Mouse (Mus musculus) heart, adult 18-20 months (tissue): ENCODE results near the gene Fam71e1. TPM values are rescaled to one million over a fixed set of nuclear protein-coding genes. Genes with fewer than 3 reads are reported as not detected.

Source experiments
- DNase-seq, 2 experiments: peaks; one replicate each; pipeline ENCODE4 v3.0.0; 2021 to 2022; ENCODE audit warnings: mixed read lengths in 1 of 2
- total RNA-seq, 2 experiments: library from RNA; stranded (reverse); gene quantifications; 2 replicates each; pipeline ENCODE4 v1.2.3; 2021

The Fam71e1 gene
- total RNA-seq, 2 experiments from 2014 or later: 1.6 to 4.3 TPM

DNA sequence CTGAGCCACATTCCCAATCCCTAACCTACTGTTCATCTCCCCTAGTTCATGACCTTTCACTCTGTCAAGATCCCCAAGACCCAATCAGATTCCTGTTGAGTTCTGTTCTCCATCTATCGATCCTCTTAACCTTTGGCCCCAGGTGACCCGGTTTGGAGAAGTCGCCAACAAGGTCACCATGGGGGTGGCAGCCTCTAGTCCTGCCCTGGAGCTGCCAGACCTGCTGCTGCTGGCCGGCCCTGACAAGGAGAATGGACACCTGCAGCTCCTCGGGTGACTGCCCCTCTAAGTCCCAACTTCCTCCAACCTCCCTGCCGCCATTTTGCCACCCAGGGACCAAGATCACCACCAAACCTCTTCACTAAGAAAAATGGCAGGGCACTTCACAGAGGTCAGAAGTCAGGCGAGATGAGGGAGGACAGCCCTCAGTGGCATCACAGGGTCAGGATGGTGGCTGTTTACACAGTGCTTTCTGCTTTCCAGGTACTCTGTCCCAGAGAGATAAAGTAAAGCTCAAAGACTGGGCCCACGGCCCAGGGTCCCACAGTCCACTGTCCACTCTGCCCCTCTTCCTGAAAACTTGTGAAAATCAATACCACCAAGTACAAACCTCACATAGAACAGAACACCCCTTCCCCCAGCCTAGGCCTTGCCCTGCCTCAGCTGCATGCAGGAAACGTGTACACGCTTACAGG, 1.1 kb downstream of the Fam71e1 start:
- DNase-seq: no peak

DNA sequence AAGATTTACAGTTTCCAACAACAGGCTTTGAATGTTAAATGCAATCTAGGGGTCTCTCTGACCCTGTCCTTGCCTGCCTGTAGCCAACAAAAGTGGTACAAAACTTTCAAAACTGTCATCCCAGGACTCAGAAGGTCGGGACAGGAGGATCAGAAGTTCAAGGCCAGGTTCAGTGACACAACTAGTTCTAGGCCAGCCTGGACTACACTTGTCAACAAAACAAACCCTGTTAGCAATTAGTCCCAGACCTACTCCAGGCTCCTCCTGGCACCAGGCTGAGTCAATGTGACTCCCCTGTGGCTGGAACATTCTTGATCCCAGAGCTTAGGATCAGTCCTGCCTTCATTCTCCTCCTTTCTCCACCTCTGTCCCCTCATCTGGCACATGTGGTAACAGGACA, 2.5 kb downstream of the Fam71e1 start:
- DNase-seq: no peak

DNA sequence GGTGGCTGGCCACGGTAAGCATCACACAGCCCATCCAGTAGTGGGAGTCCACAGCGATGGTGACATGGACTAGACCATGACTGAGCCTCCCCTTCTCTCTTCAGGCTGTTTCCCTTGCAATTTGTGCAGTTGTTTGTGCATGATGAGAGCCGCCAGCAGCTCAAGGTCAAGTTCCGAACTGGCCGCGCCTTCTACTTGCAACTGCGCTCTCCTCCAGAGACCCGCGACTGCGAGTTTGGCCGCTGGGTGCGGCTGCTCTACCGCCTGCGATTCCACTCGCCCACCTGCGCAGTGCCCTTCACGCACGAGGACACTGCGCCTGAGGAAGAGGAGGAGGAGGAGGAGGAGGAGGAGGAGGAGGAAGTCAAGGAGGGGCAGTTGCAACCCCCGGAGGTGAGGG, 3.7 kb downstream of the Fam71e1 start:
- no peak for DNase-seq

DNA sequence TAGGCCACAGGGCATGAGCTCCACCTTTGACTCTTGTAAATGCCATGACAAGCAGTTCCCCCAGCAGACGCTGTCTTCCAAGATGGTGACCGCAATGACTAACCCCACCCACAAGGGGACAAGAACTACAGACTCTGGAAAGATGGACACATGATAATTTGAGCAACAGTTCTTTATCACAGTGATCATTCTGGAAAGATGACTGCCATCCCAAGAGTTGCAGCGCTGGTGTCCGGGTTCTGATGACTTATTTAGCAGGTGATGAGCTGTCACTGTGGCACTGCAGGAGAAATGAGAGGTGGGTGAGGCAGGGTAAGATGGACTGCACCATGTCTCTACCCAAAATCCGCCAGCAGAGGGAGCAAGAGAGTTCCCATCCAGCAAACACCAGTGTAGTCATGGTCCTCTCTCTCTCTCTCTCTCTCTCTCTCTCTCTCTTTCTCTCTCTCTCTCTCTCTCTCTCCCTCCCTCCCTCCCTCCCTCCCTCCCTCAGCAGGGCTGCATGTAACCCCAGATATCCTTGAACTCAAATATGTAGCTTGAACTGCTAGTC, 5.3 kb downstream of the Fam71e1 start:
- peak; percentile 58 to 83 for DNase-seq

DNA sequence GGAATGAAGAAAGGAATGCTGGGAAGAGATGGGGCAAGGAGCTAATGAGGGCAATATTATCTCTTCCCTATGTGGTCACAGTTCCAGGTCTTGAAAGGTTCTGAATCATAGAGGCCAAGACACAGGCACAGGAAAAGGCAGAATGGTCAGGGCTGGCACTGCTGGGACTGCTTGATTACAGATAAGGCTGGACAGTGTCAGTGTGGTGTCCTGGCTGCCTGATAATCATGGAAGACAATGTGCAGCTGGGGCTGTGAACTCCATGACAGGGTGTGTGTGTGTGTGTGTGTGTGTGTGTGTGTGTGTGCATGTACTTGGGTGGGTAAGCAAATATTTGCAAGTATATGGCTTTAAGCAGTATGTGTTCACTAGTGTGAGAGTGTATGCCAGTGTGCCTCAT, 11.1 kb downstream of the Fam71e1 start:
- no peak for DNase-seq

DNA sequence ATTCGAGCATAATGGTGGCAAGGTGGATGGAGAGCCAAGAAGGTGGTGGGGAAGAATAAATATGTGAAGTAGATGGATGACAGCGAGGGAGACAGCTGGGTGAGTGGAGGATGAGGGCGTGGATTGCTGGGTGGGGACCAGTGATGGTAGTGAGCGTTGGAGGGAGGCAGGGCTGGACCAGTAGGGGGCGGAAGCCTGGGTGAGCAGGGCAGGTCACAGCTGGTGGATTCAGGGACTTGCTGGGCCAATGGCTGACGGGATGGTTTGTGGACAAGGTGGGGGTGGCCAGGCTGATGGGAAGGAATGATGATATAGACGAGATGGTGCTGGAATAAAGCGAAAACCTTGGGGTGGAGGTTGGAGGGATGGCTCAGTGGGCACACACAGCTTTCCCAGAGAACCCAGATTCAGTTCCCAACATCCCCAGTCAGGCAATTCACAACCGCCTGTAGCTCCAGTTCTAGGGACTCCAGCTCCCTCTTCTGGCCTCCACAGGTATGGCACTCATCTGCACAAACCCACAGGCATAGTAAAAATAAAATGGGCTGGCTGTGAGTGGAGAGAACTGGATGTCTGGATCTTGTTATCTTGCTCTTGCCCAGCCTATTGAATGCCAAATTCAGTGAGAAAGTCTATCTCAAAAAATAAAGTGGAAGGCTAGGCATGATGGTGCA, 23.0 kb downstream of the Fam71e1 start:
- no peak for DNase-seq

DNA sequence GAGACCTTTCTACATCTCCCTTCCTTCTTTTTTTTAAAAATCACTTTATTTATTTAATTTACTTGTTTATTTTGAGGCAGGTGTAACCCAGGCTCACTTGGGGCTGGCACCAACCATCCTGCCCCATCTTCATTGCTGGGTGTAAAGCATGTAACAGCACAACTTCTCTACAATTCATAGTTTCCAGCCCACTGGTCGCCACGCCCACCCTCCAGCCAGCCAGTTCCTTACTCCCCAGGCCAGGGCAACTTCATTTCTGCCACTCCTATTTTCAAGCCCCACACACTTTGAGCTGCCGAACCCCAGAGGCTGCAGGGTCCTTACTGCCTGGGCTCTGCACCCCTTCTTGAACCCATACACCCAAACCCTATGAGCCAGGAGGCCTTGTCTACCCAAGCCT, 24.6 kb downstream of the Fam71e1 start:
- no peak for DNase-seq

DNA sequence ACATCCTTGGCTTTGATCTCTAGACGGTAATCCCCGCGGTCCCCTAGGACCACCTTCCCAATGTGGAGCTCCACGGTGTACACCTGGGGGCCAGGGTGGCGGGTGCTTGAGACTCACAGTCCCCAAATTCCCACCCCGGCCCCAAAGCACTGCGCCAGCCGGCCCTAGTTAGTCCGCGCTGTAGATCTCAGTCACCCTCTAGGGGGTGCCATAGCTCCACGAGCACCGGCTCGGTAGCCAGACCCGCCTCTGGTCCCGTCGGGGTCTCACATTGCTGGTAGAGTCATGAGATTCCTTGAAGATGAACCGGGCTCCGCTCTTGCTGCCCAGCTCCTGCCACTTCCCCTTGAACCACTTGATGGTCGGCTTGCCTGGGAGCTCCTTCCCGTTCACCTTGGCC, 25.3 kb downstream of the Fam71e1 start:
- peak; percentile 46 to 72 for DNase-seq

DNA sequence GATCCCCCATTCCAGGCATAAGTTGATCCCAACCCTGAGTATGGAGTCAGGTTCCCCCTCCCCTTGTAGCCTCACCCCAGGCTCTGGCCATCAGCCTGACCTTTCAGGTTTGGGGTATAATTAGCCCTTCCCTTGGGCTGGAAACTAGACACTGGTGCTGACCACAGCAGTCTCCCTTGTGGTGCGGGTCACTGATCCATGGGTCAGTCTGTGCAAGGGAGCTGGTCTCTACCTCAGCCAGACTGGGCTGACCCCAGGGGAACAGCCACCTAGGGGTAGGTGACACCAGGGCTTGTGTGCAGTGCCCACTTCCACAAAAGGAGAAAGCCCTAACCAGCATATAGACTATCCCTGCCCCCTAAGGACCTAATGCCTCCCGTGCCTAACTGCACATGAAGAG, 26.7 kb downstream of the Fam71e1 start:
- DNase-seq: no peak

DNA sequence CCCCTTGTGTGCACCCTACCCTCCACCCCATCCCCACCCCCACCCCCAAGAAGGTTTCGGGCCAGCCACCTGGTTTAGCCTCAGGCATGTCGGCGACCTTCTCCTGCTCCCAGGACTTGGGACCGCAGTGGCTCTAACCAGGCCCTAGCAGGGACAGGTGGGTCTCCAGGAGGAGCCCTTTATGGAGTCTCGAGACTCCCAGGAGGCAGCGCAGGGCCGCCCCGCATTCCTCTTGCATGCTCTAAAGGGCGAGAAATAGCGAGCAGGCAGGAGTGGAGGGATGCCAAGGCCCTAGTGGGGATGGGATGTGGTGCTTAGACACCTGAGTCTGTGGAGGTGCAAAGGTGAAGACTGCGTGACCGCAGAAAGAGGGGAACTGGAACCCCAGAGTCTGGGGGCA, 28.1 kb downstream of the Fam71e1 start, which contains the start of gene Mybpc2:
Gene Mybpc2, minus strand, starts transcription at position 155 of the 400 bp plus-strand sequence.
- DNase-seq: peak; percentile 47 to 55

DNA sequence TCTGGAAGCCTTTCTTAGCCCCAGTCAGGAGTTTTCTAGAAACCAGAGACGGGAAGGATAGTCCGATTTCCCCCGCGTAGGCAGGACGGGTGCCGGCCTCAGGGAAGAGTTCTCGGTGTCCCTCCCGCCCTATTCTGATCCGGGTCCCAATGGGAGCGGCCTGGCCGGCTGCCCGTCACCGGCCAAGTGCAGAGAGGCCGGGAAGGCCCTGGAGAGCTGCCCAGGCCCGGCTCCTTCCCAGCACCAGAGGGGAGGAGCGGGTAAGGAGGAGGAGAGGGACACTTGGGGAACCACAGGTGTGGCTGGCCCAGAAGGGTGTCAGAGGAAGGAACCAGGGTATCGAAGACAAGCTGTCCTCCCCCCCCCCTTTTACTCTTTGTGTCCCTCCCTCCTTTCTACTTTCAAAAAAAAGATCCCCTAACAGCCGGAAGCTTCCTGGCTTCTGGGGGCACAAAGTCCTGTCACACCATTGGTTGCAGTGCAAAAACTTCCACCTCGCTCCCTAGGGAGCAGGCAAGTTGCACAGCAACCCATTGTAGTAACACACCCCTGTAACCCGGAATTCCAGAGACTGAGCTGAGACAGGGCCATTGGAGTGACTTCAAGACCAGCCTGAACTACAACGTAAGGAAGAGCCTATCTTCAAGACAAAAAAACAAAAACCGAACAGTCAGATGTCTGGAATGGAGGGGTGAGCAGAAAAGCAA, 28.9 kb downstream of the Fam71e1 start:
- DNase-seq: peak; percentile 90 to 94

DNA sequence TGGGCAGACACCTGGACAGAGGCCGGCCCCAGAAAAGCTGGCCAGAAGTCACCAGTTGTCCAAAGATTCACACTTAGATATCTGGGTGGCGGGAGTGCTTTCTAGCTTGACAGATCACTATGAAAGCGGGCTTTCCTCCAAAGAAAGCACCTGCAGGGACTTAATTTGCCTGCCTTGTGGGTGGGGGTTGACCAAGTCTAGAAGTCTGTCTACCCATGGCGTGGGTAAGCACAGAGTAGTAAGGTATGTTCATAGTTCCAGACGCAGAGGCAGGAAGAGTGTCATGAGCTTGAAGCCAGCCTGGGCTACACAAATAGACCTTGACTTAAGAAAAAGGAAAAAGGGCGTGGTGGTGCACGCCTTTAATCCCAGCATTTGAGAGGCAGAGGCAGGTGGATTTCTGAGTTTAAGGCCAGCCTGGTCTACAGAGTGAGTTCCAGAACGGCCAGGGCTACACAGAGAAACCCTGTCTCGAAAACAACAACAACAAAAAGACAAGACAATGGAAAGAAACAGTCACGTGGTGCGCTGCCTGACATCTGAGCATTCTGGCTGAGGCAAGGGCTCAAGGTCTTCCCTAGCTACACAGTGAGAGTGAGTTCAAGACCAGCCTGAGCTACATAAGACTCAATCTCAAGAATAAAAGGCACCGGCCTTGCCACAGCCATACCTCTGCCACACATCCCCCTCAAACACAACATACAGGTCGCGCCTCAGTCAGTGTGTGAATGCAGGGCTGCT, 30.2 kb downstream of the Fam71e1 start:
- DNase-seq: no peak

DNA sequence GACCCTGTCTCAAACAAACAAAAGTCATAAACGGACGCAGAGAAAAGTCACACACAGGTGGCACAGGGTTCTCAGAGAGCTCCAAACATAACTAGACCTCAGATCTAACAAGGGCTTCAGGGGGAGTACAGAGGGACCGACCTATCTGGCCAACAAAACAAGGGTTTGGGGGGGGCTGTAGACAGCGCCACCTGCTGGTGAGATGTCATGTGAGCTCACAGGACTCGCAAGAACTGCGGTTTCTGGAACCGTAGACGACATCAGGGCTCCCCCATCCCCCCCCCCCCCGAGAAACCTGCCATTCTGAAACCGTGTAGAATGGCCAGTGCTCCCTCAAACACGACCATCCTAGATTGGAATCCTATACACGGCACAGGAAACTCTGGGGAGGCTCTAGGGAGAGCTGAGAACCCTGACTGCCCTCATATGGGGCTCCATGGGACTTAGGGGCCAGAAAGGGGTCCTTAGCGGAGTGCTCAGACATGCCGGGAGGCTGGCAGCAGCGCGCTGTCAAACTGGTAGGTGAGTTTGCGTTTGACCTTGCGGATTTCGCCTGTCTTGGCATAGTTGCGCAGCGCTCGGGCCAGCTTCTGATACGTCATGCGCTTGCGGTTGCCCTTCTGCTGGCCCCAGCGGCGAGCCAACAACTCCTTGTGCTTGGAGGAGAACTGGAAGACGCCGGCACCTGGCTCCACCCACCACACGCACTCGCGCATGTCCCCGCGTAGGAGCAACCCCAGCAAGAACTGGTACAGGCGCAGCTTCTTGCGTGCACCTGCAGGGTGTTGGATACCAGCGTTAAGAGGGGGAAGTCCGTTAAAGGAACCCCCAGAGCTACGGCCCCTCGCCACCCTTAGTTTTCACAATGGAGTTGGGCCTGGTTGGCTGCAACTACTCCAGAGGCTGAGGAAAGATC, 31.4 kb downstream of the Fam71e1 start:
- peak; percentile 76 to 80 for DNase-seq

DNA sequence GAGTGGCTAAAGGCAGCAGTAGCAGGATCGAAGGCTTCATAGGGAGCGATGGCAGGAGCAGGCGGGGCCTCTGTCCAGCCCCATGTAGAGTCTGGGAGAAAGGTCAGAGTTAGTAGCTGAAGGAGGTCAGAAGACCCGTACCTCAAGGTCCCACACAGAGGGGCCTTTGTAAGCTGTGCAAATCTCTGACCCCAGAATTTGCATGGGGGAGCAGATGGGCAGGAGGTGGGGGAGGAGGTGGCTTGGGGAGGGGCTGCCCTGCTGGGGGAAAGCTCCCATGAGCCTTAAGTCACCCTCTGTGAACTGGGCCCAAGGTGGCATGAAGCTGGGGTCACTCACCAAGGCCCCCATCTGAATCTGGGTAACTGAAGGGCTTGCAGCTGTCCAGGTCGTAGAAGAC, 33.1 kb downstream of the Fam71e1 start:
- DNase-seq: no peak

DNA sequence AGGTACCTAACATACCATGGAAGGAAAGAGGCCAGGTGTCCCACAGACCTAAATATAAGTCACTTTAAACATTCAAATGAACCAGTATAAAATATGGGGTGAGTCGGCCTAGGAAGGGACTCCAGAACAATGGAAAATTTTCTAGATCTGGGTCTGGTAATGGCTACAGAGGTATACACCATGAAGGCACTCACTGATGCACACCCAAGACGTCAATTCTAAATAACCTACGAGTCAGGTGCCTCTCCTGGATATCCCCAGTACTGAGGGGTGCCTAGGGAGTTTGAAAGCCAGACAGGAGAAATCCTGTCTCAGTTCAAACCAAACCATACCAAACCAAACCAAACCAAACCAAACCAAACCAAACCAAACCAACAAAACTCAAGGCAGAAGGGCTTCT, 34.1 kb downstream of the Fam71e1 start:
- DNase-seq: no peak

DNA sequence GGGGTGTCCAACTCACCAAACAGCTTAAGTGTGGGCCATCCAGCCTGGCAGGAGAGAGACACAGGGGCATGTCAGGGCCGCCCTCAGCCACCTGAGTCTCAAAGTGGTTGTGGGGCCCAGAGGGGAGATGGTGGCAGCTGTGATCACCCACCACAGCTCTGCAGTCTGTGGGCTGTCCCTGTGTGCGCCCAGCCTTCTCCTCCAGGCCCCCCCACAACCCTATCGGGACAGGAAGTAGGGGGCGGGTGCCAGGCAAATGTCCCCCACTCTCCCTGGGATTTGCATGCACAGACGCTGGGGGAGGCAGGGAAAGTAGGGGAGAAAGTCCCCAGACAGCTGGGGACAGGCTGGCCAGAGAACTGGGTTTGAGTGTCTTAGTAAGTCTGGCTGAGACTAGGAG, 34.8 kb downstream of the Fam71e1 start:
- DNase-seq: no peak

DNA sequence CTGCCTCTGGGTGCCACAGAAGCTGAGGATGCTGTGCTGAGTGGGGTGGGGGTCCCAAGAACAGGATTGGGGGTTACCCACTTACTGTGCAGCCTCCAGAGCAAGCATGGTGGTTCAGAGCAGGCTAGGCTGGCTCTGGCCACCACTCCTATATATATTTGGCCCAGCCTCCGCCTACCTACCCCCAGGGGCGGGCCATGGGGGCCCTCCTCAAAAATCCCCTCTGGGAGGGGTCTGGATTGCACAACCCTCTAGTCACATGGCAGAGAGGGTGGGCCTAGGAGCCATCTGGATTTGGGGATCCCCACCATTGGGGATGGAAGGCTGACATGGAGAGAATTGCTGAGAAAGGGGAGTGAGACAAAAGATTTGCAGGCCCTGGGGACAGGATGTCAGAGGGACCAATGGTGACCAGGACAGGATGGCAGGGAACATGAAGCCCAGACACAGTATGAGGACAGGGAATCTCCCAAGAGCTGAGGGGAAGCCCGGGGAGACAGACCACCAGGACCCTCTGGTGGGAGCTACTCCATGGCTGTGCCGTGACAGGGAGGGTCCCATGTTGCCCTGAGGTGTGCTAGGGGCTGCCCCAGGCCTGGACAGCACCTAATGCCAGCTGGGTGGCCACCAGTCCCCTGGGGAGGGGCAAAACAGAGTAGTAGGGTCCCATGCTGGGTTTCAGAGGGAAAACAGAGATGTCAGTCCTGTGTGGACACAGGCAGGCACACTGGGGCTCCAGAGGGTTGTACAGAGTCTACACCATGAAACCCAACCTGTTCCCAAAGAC, 35.8 kb downstream of the Fam71e1 start, which contains the start of gene Spib:
Gene Spib, minus strand, starts transcription at position 126 of the 787 bp plus-strand sequence.
- no peak for DNase-seq

DNA sequence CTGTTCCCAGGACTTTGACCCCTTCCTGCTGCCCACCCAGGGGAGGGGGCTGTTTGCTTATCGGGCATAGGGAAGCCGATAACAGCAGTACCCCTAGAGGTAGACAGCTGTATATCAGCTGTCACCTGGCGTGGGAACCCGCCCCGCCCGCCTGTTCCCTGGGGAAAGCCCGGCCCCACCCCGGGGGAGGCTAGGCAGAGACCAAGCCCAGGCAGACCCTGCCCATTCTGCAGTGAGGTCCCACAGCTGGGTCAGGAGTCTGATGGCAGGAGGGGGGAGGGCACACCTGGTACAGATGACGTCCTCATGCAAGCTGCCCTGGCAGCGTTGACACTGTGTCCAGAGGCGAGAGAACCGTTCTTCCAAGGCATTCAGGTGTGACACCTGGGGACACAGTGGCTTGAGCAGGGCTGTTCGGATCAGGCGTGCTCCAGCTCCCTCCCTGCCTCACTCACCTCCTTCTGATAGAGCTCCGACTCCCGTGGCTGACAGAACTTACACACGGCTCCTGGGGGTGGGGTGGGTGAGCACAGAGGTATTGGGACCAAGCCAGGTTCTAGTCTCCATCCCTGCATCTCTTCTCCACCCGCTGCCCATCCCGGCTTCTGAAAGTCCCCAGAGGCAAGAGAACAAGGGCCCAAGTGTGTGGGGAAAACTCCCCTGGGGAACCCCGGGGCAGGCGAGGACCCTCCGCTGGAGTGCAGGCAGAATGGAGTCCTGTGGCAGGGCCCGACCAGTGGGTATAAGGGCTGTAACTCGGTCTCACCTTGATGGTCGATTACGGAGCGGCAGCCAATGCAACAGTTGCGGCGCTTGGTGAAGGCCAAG, 36.8 kb downstream of the Fam71e1 start:
- DNase-seq: no peak

DNA sequence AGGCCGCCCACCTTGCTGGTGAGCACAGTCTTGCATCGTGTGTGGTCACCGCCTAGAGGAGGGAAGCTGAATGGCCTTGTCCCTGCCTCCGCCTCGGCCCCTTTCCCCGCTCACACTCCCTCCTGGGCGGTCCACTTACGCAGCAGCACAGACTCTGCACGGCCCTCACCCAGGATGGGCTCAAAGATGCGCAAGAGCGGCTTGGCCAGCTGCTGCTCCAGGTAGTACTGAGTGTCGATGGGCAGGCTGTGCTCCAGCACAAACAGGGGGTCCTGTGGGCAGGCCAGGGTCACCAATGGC, 37.3 kb downstream of the Fam71e1 start:
- no peak for DNase-seq

DNA sequence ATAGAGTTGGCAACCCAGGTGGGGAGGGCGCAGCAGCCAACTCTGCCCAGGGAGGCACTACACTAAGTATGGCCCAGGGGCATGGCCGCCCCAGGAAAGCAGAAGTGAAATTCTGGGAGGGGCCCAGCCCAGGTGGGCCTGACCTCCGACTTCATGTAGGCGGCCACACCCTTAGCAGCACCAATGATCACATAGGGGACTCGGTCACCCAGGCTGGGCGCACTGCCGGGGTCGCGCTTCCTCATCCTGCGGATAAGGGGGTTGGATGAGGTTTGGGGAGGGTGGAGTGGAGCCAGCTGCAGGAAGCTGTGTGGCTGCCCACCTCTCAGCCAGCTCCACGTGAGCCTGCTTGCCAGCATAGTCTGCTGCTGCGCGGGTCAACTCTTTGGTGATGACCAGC, 37.9 kb downstream of the Fam71e1 start:
- DNase-seq: peak in 1 of 2 experiments; percentile 45
